Mouse (Mus musculus) adrenal gland, postnatal 14 days (tissue): Measurements from ENCODE around the gene Padi1. TPM values are rescaled to one million over a fixed set of nuclear protein-coding genes. Genes with fewer than 3 reads are reported as not detected.
A peak's percentile ranks its signal among the peaks of the same experiment; 100 is the strongest.

ENCODE experiments used
- DNase-seq: peaks from one replicate; pipeline ENCODE4 v3.0.0; 2021; ENCODE audit warnings: mixed read lengths
- total RNA-seq: library from RNA; stranded (reverse); gene quantifications from 2 replicates; pipeline ENCODE4 v1.2.3, GENCODE M21; 2021

Gene Padi1
- total RNA-seq, 1 experiment from 2014 or later: not detected

GRCm38 (mm10) chr4:140782821-140783220 is 62.8 kb downstream of the Padi1 start:
- no peak for DNase-seq

DNA sequence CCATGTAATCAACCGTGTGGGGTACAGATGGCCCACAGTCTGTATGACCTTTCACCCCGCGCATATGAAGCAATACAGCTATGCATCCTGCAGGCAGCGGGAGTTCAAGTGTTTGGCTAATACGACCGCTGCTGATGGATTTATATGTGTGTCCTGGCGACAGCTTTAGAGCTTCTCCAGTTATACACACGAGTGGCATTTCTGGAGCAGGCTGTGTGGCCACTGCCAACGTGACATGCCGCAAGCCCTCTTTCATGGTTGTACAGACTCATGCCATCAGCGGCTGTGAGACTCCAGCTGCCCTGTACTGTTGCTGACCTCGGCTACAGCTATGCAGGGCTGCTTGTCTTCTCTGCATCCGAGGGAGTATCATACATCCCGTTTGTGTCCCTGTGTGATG is 65.1 kb downstream of the Padi1 start:
- no peak for DNase-seq

DNA sequence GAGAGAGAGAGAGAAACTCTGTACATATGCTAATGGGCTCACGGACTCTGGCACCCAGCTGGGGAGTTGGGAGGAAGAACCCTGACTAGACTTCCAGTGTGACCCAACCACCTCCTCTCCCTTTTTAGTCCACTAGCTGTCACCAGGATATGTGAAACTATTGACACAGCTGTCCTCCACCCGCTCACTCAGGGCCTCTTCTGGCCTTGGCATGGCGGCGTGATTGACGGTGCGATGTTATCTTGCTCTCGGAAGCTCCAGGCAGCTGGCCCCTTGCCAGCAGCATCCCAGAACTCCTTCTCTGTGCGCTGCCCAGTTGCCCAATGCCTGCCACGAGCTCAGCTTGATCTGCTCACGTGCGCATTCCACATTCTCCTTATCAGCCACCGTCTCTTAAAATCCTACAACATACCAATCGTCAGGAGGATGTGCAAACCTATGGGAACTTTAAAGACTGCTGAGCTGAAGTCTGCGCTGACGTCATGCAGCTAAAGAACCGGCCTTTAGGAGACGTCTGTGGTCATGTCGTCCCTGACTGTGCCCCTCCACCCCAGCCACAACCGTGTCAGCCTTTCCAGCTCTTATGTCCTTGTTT is 65.7 kb downstream of the Padi1 start:
- peak; percentile 90 for DNase-seq

- DNase-seq: no peak
Observed at GRCm38 (mm10) chr4:140776623-140777022, 69.0 kb downstream of the Padi1 start.

- DNase-seq: no peak
Observed at GRCm38 (mm10) chr4:140775876-140776275, 69.7 kb downstream of the Padi1 start.

DNA sequence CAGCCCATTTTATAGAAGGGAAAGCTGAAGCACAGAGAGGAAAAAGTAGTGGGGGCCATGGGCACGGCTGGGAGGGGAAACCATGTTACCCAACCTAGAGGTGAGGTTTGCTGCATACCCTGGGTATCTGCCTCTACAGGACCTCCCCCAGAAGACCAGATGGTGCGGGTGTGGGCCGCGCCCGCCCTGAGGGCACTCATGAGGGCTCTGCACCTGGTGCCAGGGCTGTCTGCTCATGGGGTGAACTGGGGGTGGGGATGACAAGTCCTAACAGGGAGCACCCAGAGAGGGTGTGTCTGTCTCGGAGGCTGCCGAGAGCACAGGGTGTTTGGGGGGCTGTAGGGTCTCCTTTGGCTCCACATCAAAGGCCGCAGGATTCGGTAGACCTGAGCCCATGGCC is 70.7 kb downstream of the Padi1 start:
- no peak for DNase-seq

- no peak for DNase-seq
Observed at GRCm38 (mm10) chr4:140774025-140774800, 71.4 kb downstream of the Padi1 start, which contains the start of gene Padi4. TSS of gene Padi4 (minus strand) at chr4:140774236.

DNA sequence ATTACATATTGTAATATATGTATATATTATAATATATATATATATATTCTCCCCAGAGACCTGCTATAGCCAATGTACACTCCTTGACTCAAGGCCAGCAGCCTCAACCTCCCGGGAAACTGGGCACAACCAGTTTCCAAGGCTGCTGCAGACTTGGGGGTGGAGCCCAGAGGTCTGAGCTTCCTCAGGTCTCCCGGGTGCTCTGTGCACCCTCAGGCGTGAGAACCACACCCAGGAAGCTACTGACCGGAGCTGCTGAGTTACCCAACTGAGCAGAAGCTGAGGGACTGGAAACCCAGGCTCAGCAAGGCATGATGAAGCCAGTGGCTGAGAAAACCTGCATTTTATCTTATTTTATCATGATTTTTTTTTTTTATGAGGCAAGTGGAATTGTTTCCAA is 74.5 kb downstream of the Padi1 start:
- DNase-seq: no peak

DNA sequence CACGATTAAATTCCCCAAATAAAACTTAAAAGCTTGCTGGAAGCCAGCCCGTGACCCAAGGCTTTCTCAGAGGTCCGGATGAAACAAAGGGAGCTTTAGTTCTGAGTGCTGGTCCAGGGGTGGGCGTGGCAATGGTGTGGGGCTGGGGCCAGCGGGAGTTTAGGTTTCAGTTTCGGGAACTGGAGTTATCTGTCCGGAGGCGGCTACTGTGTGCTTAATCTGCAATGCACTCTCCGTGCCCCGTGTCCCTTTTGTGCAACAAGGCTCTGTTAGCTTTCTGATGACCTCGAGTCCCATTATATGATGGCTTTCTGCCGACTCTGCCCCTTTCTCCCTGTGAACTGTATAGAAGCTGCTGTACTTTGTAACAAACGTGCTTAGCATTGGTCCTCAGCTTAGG is 75.1 kb downstream of the Padi1 start:
- DNase-seq: peak; percentile 68

DNA sequence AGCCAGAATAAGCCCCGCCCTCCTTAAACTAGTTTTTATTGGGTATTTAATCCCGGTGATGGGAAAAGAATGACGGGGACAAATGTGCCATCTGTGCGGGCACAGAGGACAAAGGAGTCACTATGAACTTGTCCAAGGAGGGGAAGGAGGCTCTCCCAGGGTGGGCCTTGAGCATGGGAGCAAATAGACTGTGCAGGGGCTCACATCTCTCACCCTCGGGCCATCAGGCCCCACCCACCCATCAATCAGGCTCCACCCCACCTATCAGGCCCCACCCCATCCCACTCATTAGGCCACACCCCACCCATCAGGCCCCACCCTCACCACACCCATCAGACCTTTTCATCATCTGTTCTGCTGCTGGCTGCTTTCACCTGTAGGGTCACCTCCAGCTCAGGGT is 76.6 kb downstream of the Padi1 start:
- no peak for DNase-seq

GRCm38 (mm10) chr4:140765936-140766335 is 79.6 kb downstream of the Padi1 start:
- no peak for DNase-seq

GRCm38 (mm10) chr4:140763158-140763557 is 82.4 kb downstream of the Padi1 start:
- peak; percentile 77 for DNase-seq

Other genes starting within 250 kb of the Padi1 start
- 13.1 and 15.3 TPM in 2 replicates for gene Arhgef10l, start 179.8 kb downstream of the Padi1 start, total RNA-seq
- gene Rcc2, start 145.2 kb downstream of the Padi1 start, total RNA-seq: 71.3 and 74.2 TPM in 2 replicates
- not detected in 2 replicates for gene Padi6, start 103.1 kb downstream of the Padi1 start, total RNA-seq
- 0.75 and 0.85 TPM in 2 replicates for gene Padi4, start 71.5 kb downstream of the Padi1 start, total RNA-seq
- not detected in 2 replicates for gene Padi3, start 35.1 kb downstream of the Padi1 start, total RNA-seq
- 1.3 and 1.9 TPM in 2 replicates for gene Padi2, start 60.6 kb upstream of the Padi1 start, total RNA-seq
- 699 and 754 TPM in 2 replicates for gene Sdhb, start 115.4 kb upstream of the Padi1 start, total RNA-seq
- 28.7 and 37.1 TPM in 2 replicates for gene Atp13a2, start 141.1 kb upstream of the Padi1 start, total RNA-seq
- 26.0 and 28.6 TPM in 2 replicates for gene Mfap2, start 164.6 kb upstream of the Padi1 start, total RNA-seq
- gene Crocc, start 214.8 kb upstream of the Padi1 start, total RNA-seq: 7.1 and 9.8 TPM in 2 replicates
- gene Necap2, start 232.6 kb upstream of the Padi1 start, total RNA-seq: 45.5 and 56.4 TPM in 2 replicates
- gene Spata21, start 242.6 kb upstream of the Padi1 start, total RNA-seq: not detected in 2 replicates